Mouse (Mus musculus) myocyte (in vitro differentiated cells): ENCODE results near the gene Nrp1. TPM values are rescaled to one million over a fixed set of nuclear protein-coding genes. Genes with fewer than 3 reads are reported as not detected.

Experiments used
- H3K27me3 ChIP-seq: one replicate; pipeline ENCODE4 v1.6.1; 2011; ENCODE audit not compliant: control insufficient read depth, insufficient read depth, insufficient read length
- H3K36me3 ChIP-seq: one replicate; pipeline ENCODE4 v1.6.1; 2011; ENCODE audit not compliant: control insufficient read depth, insufficient read depth
- H3K4me2 ChIP-seq: one replicate; pipeline ENCODE4 v1.6.1; 2011; ENCODE audit warnings: low read depth, control low read depth
- H3K4me3 ChIP-seq: one replicate; pipeline ENCODE4 v1.5.1; 2011; ENCODE audit warnings: mild to moderate bottlenecking, control low read depth, moderate library complexity
- H3K79me2 ChIP-seq: one replicate; pipeline ENCODE4 v1.6.1; 2011; ENCODE audit not compliant: control insufficient read depth, insufficient read depth
- H3ac ChIP-seq: one replicate; pipeline ENCODE4 v1.6.1; 2011; ENCODE audit not compliant: control insufficient read depth, insufficient read length
- CEBPB ChIP-seq: IDR thresholded peaks from 2 replicates; pipeline ENCODE4 v1.6.1; 2011; ENCODE audit warnings: mild to moderate bottlenecking, moderate library complexity; ENCODE audit not compliant: poor library complexity, insufficient read depth, severe bottlenecking
- E2F4 ChIP-seq: IDR thresholded peaks from one replicate; pipeline ENCODE4 v1.6.1; 2011; ENCODE audit warnings: mild to moderate bottlenecking, control low read depth, moderate library complexity; ENCODE audit not compliant: insufficient read depth
- MAX ChIP-seq: IDR thresholded peaks from one replicate; pipeline ENCODE4 v1.6.1; 2011; ENCODE audit warnings: low read depth, mild to moderate bottlenecking, control low read depth
- MYOD1 ChIP-seq, 3 experiments: IDR thresholded peaks; one replicate each; pipeline ENCODE4 v1.6.1; 2011; ENCODE audit warnings: control low read depth in 2 of 3, low read depth in 2 of 3, mild to moderate bottlenecking in 2 of 3, moderate library complexity in 1 of 3; ENCODE audit not compliant: insufficient read length in 2 of 3, control insufficient read depth in 1 of 3
- MYOG ChIP-seq, 3 experiments: IDR thresholded peaks; one replicate each; pipeline ENCODE4 v1.6.1; 2011; ENCODE audit warnings: control low read depth in 2 of 3, low read depth in 2 of 3, mild to moderate bottlenecking in 2 of 3; ENCODE audit not compliant: insufficient read length in 2 of 3, control insufficient read depth in 1 of 3, insufficient read depth in 1 of 3
- POLR2A ChIP-seq: IDR thresholded peaks from one replicate; pipeline ENCODE4 v1.6.1; 2011; ENCODE audit warnings: low read depth, mild to moderate bottlenecking, control low read depth, moderate library complexity; ENCODE audit not compliant: insufficient read length
- POLR2AphosphoS2 ChIP-seq: IDR thresholded peaks from one replicate; pipeline ENCODE4 v1.6.1; 2011; ENCODE audit warnings: low read depth, control low read depth; ENCODE audit not compliant: insufficient read length
- REST ChIP-seq: IDR thresholded peaks from one replicate; pipeline ENCODE4 v1.6.1; 2011; ENCODE audit warnings: mild to moderate bottlenecking, control low read depth, moderate library complexity; ENCODE audit not compliant: insufficient read depth, insufficient read length
- SRF ChIP-seq: IDR thresholded peaks from one replicate; pipeline ENCODE4 v1.6.1; 2011; ENCODE audit warnings: low read depth; ENCODE audit not compliant: control insufficient read depth, insufficient read length
- TCF12 ChIP-seq: IDR thresholded peaks from one replicate; pipeline ENCODE4 v1.6.1; 2011; ENCODE audit warnings: mild to moderate bottlenecking, control low read depth; ENCODE audit not compliant: poor library complexity, insufficient read depth, severe bottlenecking
- TCF3 ChIP-seq: IDR thresholded peaks from one replicate; pipeline ENCODE4 v1.6.1; 2011; ENCODE audit warnings: low read depth, control low read depth; ENCODE audit not compliant: insufficient read length
- USF1 ChIP-seq: IDR thresholded peaks from one replicate; pipeline ENCODE4 v1.6.1; 2011; ENCODE audit warnings: low read depth, mild to moderate bottlenecking, control low read depth, moderate library complexity
- polyA plus RNA-seq: library from polyadenylated mRNA; unstranded; fragments of >200 nt; fragmentation: generic; extraction: Trizol; gene quantifications from one replicate; pipeline ENCODE4 v1.2.1, GENCODE M21; 2012; ENCODE audit warnings: missing spikeins

The Nrp1 gene
- polyA plus RNA-seq, 1 experiment: 12.7 TPM

DNA sequence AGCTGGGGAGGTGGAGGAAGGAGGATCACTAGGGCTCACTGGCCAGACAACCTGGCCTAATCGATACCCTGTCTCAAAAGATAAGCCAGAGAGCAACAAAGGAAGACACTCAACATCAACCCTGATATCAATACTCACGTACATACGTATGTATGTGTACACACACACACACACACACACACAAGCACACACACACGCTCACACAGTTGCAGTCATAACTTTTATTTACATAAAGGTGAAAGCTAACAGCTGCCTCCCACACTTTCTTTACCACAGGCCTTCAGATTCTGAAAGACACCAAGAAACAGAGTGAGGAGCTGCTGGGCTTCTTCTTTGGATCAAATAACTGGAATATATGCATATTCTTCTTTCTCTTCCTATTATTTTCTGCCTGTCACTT is 189.0 kb downstream of the Nrp1 start:
- no peak overlapping the region for H3ac ChIP-seq
- H3K79me2 ChIP-seq: no peaks in the 10 kb centered on the region
- H3K36me3 ChIP-seq: no peaks in the 10 kb centered on the region
- no peaks in the 10 kb centered on the region for H3K27me3 ChIP-seq
- H3K4me2 ChIP-seq: no peak overlapping the region
- no peak for TF ChIP-seq REST
- TF ChIP-seq MAX: no peak
- no peak for TF ChIP-seq POLR2A
- TF ChIP-seq E2F4: no peak
- TF ChIP-seq USF1: no peak
- TF ChIP-seq POLR2AphosphoS2: no peak
- no peak for TF ChIP-seq TCF12
- TF ChIP-seq SRF: no peak
- TF ChIP-seq MYOG (IDR thresholded peaks at IDR 0.05; ENCODE audit: control insufficient read depth in 1 of 3, insufficient read depth in 1 of 3, insufficient read length in 2 of 3, low read depth in 2 of 3): no peak
- TF ChIP-seq CEBPB: no peak
- no peak for TF ChIP-seq TCF3
- TF ChIP-seq MYOD1 (IDR thresholded peaks at IDR 0.05; ENCODE audit: control insufficient read depth in 1 of 3, insufficient read length in 2 of 3, low read depth in 2 of 3): no peak
- no peak overlapping the region for H3K4me3 ChIP-seq

DNA sequence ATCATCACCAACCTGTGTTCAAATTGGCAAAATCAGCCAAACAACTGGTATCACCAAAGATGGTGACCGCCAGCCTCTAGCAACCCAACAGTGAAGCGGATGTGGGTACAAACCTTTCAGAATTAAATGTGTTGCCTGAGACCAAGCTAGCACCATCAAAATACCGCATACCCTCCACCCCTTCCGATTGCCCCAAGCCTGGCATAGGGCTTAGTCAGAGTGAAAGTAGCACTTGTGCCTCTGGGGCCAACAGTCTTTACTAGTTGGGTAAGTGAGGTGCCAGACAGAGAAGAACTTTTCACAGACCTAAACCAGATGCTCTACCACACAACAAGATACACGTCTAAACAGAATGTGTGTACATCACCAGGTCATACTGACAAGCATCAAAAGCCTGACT is 191.3 kb downstream of the Nrp1 start:
- H3K4me2 ChIP-seq: no peak overlapping the region
- no peaks in the 10 kb centered on the region for H3K79me2 ChIP-seq
- H3K27me3 ChIP-seq: no peaks in the 10 kb centered on the region
- no peak overlapping the region for H3ac ChIP-seq
- H3K4me3 ChIP-seq: no peak overlapping the region
- TF ChIP-seq E2F4 (no peak), POLR2A (no peak), POLR2AphosphoS2 (no peak), TCF3 (no peak), MYOG (IDR thresholded peaks at IDR 0.05; ENCODE audit: control insufficient read depth in 1 of 3, insufficient read depth in 1 of 3, insufficient read length in 2 of 3, low read depth in 2 of 3) (no peak), CEBPB (no peak), SRF (no peak)
- H3K36me3 ChIP-seq: no peaks in the 10 kb centered on the region

DNA sequence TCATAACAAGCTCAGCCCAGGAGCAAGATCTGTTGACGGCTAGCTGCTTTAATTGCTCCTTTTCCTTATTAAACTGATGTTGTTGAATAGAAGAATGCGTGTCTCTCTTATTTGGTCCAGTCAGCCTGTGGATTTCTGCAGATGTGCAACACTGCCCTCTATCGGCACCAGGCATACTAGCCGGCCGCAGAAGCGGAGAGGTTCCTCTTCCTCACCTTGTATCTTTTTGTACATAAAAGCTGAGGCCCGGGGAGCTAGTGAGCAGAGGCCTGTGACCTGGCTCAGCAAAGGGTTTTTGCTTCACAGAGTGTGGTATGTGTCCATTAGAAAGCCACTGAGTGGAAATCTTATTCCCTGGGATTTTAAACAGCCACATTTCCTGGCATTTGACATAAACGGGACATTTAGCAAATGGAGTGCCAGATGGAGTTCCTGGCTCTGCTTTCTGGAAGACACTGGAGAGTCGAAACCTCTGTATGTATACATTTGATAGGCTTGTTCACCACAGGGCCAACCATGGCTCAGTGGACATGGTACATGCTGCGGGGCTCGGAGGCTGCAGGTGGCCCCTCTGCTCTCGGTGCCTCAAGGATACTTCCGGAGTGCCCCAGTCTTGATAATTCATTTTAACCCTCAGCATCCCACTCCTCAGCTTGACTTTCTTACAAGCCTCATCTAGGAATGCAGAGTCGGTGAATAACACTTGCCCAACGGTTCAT is 193.2 kb downstream of the Nrp1 start:
- no peaks in the 10 kb centered on the region for H3K27me3 ChIP-seq
- TF ChIP-seq REST: no peak
- no peak for TF ChIP-seq USF1
- no peak for TF ChIP-seq POLR2A
- no peak for TF ChIP-seq CEBPB
- no peak for TF ChIP-seq MAX
- no peak for TF ChIP-seq POLR2AphosphoS2
- no peak for TF ChIP-seq MYOD1 (IDR thresholded peaks at IDR 0.05; ENCODE audit: control insufficient read depth in 1 of 3, insufficient read length in 2 of 3, low read depth in 2 of 3)
- TF ChIP-seq E2F4: no peak
- no peak for TF ChIP-seq MYOG (IDR thresholded peaks at IDR 0.05; ENCODE audit: control insufficient read depth in 1 of 3, insufficient read depth in 1 of 3, insufficient read length in 2 of 3, low read depth in 2 of 3)
- TF ChIP-seq TCF12: no peak
- no peak for TF ChIP-seq TCF3
- TF ChIP-seq SRF: no peak
- no peak overlapping the region for H3ac ChIP-seq
- no peaks in the 10 kb centered on the region for H3K36me3 ChIP-seq
- no peak overlapping the region for H3K4me3 ChIP-seq
- H3K4me2 ChIP-seq: no peak overlapping the region
- H3K79me2 ChIP-seq: no peaks in the 10 kb centered on the region
